Mouse (Mus musculus): ENCODE results near the gene Vsig4.
"Not testable (repeated sequence)": the region's sequence is repeated elsewhere in the genome, so short reads cannot be mapped to it uniquely, and the experiment has no call there.

Gene Vsig4

GRCm38 (mm10) chrX:96293338-96293737 lies at the start of gene Vsig4:
TSS of gene Vsig4 (minus strand) at chrX:96293438.
- no peak for DNase-seq

GRCm38 (mm10) chrX:96339108-96339507 lies 45.9 kb upstream of the Vsig4 start:
- DNase-seq = no peak

- DNase-seq = no peak
Observed at GRCm38 (mm10) chrX:96329764-96330163, 36.5 kb upstream of the Vsig4 start.

GRCm38 (mm10) chrX:96256509-96256908 lies 36.7 kb downstream of the Vsig4 start:
- DNase-seq = no peak

GRCm38 (mm10) chrX:96239644-96240043 lies 53.6 kb downstream of the Vsig4 start:
- DNase-seq = no peak

GRCm38 (mm10) chrX:96239037-96239436 lies 54.2 kb downstream of the Vsig4 start:
- DNase-seq = no peak

GRCm38 (mm10) chrX:96235775-96236174 lies 57.5 kb downstream of the Vsig4 start:
- no peak for DNase-seq

GRCm38 (mm10) chrX:96227030-96227429 lies 66.2 kb downstream of the Vsig4 start:
- DNase-seq = no peak

- no peak for DNase-seq
Observed at GRCm38 (mm10) chrX:96225474-96225873, 67.8 kb downstream of the Vsig4 start.

GRCm38 (mm10) chrX:96224210-96224609 lies 69.0 kb downstream of the Vsig4 start:
- no peak for DNase-seq

- no peak for DNase-seq
Observed at GRCm38 (mm10) chrX:96218088-96218487, 75.2 kb downstream of the Vsig4 start.

GRCm38 (mm10) chrX:96206872-96207271 lies 86.4 kb downstream of the Vsig4 start:
- no peak for DNase-seq

- not testable (repeated sequence) for DNase-seq
Observed at GRCm38 (mm10) chrX:96205143-96205542, 88.1 kb downstream of the Vsig4 start.
